Mouse (Mus musculus) cortical plate, adult 2 months (tissue): ENCODE measurements around the gene Ntpcr.

Experiments
- CTCF ChIP-seq: fragments of 200-500 bp; IDR thresholded peaks from 2 replicates; pipeline ENCODE4 v1.5.1; 2011; ENCODE audit warnings: mild to moderate bottlenecking, control low read depth, low read length; ENCODE audit not compliant: insufficient read depth; ENCODE audit errors: extremely low read depth
- POLR2A ChIP-seq: fragments of 200-500 bp; IDR thresholded peaks from 2 replicates; pipeline ENCODE4 v1.6.1; 2011; ENCODE audit warnings: mild to moderate bottlenecking, low read length, control low read depth; ENCODE audit not compliant: insufficient read depth; ENCODE audit errors: extremely low read depth

DNA sequence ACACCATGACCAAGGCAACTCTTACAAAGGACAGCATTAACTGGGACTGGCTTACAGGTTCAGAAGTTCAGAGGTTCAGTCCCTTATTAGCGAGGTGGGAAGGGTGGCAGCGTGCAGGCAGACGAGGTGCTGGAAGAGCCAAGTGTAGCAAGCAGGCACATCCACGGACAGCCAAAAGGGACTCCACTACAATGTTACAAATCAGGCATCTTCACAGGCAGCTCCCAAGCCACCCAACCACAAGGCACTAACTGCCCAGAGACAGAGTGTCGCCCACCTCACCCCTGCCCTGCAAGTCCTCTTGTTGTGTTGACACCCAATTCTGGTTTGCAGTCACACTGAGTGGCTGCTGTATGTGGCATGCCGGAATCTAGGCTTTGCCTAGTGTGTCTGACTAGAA lies 25.3 kb upstream of the Ntpcr start:
- TF ChIP-seq CTCF (no peak), POLR2A (no peak)
